Mouse (Mus musculus) neutrophil, adult 5-6 weeks (primary cell): ENCODE results near the gene Abcc6. TPM values are rescaled to one million over a fixed set of nuclear protein-coding genes. Genes with fewer than 3 reads are reported as not detected.
A peak's percentile ranks its signal among the peaks of the same experiment; 100 is the strongest.

ENCODE experiments used
- ATAC-seq: fragments of 151-379, 151-347 bp; 2 replicates; pipeline ENCODE4 v1.8.0; 2017; ENCODE audit warnings: mild to moderate bottlenecking, moderate TSS enrichment; ENCODE audit not compliant: insufficient number of reproducible peaks, poor library complexity, low FRiP score, severe bottlenecking; ENCODE audit errors: extremely low read depth
- total RNA-seq: library from RNA; stranded (forward); fragments of 200-1000 nt; gene quantifications from 2 replicates; pipeline ENCODE4 v1.2.3, GENCODE M21; 2017

Abcc6 gene
- total RNA-seq = not detected in 2 replicates

DNA sequence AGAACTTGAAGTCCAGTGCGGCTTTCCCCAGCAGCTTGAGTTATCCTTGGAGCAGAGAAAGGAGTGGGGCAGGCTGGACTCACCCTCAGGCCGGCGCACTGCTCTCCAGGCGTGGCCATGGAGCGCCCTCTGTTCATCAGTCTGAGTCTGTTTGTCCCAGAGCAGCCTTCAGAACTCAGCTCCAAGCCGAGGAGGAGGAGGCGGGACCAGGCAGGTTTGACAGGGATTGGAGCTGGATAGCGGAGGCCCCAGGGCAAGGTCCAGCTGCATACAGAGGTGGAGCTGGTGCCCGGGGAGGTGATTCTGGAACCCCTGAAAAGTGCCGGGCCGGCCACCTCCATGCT is at the start of gene Abcc6:
TSS of gene Abcc6 (minus strand) at position 158 of the 344 bp plus-strand sequence.
- no peak for ATAC-seq

DNA sequence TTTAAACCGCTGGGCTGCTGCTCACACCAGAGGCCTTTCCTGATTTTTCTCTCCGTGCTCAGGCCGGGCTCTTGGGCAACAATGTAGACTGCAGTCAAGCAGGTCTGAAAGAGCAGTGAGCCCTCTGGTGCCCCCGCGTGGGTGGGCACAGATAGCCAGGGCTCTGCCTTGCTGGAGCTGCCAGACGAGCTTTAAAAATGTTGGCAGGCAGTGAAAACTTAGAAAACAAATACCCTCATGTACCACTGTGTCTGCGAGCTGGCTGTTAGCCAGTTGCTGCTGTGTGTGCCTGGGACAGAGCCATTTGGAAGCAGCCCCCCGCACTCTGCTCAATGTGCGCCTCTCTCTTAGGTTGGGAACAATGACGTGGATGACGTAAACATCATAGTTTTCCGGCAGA is 47.6 kb upstream of the Abcc6 start:
- no peak for ATAC-seq

GRCm38 (mm10) chr7:46076844-46077243 is 46.7 kb upstream of the Abcc6 start:
- no peak for ATAC-seq

DNA sequence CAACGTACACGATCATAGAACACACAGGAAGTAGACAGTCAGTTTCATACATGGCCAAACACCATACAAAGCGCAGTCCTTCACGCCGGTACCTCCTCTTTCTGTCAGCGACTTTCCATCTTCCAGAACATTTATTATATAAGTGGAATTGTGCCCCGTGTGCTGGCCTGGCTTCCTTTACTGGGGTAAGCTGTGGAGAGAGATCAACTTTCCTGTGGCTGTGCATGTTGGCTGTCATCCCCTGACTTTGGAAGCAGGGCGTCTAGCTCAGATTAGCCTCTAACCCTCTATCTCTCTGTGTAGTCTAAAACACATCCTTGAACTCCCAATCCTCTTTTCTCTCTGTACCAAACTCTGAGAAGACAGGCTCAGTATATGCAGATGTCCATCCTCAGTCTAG is 38.7 kb upstream of the Abcc6 start:
- no peak for ATAC-seq

DNA sequence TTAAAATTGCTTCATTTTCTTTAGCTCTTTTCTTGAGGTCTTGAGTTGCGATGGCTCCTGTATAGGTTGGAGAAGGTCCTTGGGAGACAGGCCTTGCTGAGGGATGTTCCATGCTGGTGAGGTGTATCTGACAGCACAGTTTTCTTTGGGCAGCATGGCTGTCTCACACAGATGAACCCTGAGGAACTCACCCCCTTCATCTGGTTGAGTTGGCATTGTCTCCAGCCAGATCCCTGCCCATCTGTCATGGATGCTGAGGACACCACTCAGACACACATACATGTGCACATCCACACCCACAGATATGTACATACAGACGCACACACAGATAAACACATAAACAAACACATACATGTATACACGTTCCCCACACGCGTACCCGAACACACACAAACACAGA is 33.2 kb upstream of the Abcc6 start:
- ATAC-seq = no peak

DNA sequence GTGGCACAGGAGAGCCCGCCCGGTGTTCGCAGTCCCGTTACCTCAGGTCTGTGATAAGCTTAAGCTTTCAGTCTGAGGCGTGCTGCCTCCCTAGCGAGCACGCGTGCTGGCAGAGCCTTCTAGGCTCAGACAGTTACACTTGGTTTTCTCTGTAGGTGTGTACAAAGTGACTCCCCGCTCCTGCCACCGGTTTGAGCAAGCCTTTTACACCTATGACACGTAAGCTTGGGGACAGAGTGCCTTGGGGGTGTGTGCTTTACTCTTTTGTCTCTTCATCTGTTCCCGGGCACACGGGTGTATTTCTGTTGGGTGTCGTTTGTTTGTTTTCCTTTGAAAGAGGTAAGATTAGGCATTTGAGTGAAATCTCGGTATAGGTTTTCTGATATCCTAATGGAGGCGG is 31.5 kb upstream of the Abcc6 start:
- ATAC-seq = no peak

GRCm38 (mm10) chr7:46060688-46061087 is 30.6 kb upstream of the Abcc6 start:
- no peak for ATAC-seq

- ATAC-seq = peak; percentile 68
Measured at GRCm38 (mm10) chr7:46058882-46059281, 28.8 kb upstream of the Abcc6 start.

DNA sequence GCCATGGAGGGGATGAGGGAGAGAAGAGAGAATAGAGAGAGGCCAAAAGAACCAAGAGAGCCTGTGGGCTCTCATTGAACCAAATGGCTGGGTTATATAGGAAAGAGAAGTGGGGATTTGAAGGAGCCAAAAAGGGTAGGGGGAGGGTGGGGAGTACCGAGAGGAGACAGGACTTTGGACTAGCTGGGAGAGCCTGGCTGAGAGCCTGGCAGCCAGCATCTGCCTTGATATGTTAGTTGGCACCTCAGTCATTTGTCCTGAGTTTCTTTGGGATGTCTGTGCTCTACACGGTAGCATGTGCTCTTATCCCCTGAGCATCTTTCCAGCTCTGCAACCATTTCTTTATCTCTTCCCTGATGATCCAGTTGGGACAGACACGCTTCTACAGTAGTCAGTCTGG is 23.5 kb upstream of the Abcc6 start:
- no peak for ATAC-seq

DNA sequence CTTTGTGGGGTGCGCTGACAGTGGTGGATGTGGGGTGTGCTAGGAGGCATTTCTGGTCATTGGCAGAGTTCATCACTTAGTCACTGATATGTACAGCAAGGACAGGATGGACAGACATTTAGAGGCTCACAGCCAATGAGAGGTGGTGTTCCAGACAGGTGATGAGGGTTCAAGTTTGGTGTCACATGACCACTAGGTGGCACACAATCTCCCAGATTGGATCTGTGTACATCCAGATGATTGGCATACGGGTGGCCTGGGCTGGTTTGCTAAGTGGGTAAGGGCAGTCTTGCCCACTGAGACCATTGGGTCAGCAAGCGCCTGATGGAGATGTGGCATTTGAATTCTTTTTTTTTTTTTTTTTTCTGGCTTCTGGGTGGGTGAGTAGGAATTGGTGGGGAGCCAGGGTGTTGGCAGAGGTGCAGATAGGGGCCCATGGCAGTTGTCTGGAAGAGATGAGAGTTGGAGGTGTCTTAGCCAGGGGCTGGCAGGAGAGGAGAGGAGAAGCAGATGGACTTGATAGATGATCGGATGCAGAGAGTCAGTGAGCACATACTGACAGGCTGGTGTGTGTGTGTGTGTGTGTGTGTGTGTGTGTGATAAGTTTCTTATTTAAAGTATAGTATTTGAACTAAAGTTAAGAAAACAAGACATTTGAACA is 22.2 kb upstream of the Abcc6 start:
- peak; percentile 37; the same call in 1 of the 2 replicates for ATAC-seq

- ATAC-seq = no peak
Measured at GRCm38 (mm10) chr7:46049981-46050380, 19.9 kb upstream of the Abcc6 start.

- ATAC-seq = no peak
Measured at GRCm38 (mm10) chr7:46047873-46048562, 17.9 kb upstream of the Abcc6 start.

DNA sequence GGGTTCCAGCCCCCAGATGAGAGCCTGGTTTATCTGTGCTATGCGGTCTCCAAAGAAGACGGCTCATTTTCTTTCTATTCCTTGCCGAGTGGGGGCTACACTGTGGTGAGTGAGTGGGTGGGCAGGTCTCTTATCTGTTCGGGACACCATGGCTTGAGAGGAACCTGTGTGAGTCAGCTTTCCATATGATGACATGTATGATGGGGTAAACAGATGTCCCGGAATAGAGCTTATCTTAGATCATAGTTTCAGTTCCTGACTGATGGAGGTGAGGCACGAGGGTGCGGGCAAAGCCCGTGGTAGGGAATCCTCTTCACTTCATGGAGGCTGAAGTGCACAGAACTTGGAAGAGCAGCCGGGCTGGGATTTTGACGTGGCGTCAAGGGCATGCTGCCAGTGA is 15.8 kb upstream of the Abcc6 start:
- ATAC-seq = no peak

GRCm38 (mm10) chr7:46044106-46044505 is 14.0 kb upstream of the Abcc6 start:
- ATAC-seq = no peak

GRCm38 (mm10) chr7:46039873-46040272 is 9.8 kb upstream of the Abcc6 start:
- no peak for ATAC-seq

GRCm38 (mm10) chr7:46037433-46037832 is 7.3 kb upstream of the Abcc6 start:
- ATAC-seq = no peak

DNA sequence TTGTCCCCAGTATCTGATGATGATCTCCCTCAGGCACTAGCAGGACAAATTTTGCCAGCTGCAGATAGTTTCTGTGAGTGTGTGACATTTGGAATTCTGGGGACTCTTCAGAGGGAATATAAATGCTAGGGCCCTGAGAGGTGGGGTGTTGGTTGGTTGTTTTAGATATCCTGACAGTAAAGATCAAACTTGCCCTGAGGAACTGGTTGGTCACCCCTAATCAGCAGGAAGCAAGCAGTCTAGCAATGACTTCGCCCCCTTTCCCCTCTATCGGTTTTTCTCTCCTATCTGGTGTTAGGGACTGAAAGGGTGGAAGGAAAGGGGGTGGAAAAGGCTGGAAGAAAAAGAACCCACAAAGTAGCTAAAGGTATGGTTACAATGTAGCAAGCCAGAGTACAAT is 5.4 kb upstream of the Abcc6 start:
- no peak for ATAC-seq

DNA sequence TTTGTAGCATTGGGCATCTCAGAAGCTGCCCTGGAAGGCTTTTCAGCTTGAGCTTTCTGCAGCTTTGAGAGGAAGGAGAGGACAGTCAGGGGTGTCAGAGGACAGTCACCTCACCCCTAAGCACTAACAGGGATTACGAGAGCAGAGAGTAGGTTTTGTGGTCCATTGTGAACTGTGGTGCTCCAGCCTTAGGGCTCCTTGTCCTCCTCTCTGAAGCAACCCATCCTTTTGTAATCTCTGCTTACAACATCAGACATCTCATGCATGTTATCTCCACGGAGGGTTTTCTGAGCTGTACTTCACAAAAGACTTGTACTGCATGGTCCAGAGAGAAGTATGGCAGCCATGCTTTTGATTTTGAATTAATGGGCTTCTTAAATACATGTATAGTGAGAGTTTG is 4.9 kb upstream of the Abcc6 start:
- no peak for ATAC-seq

DNA sequence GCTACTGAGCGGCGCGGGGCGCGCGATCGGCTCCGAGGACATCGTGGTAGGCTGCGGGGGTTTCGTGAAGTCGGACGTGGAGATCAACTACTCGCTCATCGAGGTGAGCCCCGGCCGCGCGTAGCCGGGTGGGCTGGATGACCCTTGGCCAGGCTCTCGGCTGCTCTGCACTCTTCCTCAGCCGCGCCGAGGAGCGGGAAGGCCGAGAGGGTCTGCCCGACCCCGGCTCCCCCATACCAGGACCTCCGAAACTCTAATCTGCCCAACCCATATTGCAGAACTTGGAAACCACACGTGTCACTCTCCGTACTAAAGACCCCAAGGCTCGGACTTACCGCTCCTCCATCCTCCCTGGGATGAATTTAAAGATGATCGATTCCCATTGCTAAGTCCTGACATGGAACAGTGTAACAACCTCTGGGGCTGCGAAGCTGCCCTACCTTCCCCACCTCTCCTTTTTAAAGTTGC is 3.8 kb upstream of the Abcc6 start:
- ATAC-seq = no peak

DNA sequence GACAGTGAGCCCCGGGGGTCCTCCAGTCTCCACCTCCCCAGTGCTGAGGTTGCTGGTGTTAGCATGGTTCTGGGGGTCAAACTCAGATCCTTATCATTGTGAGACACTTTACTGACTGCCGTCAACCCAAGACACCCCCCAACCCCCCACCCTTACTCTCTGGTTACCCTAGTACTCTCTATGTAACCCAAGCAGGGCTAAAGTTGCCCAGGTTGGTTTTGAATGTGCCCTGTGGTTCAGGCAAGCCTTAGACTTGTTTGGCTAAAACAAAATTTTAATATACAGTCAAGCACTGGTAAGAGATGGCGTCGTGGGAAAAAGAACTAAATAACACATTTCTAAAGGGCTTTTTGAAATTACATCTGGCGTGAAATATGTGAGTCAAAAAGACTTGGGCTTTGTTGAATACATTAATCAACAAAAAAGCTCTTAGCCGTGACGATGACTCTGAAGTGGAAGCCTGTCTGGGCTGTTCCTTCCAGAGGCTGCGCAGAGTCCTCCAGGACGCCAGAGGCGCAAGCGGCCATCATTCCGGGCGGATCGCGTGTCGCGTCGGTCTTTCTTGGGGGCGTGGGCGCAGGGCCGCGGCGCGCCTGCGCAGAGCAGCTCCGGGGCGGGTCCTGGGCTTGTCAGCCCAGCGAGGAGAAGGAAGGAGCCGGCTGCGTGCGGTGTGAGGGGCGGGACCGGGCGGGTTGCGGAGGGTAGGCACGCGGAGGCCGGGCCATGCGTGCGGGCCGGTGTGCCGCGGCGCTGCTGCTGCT is 3.2 kb upstream of the Abcc6 start, which contains the start of gene Nomo1:
TSS of gene Nomo1 (plus strand) at position 590 of the 761 bp plus-strand sequence.
- ATAC-seq = peak; percentile 95
